ENCODE assay signal across 8 mouse cellular contexts in genomic region chr17:47009016-47009415, GRCm38 (mm10). TPM values are rescaled to one million over a fixed set of nuclear protein-coding genes. Genes with fewer than 3 reads are reported as not detected.
A peak's percentile ranks its signal among the peaks of the same experiment; 100 is the strongest.
DNase-seq lines count a peak whose midpoint lies in the region; ATAC-seq and TF ChIP-seq lines count a peak whose summit lies in the region.

No protein-coding gene starts in this region.

- DNase-seq in lung, embryonic 14.5 days: peak; percentile 47
- no peak for DNase-seq in lung, postnatal 25 days (ENCODE audit: low spot score)
- peak; percentile 44 for DNase-seq in c-Kit-positive CD71-positive TER-119-positive erythroid progenitor cells, embryonic 14.5 days (ENCODE audit: low spot score)
- DNase-seq in heart, postnatal 0 days (ENCODE audit: low spot score): peak; percentile 13
- peak; percentile 80 for DNase-seq in midbrain, embryonic 11.5 days (ENCODE audit: low spot score, missing footprints)
- DNase-seq in adrenal gland, postnatal 14 days: no peak

- WGBS in lung, embryonic 14.5 days: 8% methylated on average over 6 of the region's 6 CpGs
- 3% methylated on average over 6 of the region's 6 CpGs for WGBS in heart, postnatal 0 days
- 28% methylated on average over 6 of the region's 6 CpGs for WGBS in midbrain, embryonic 11.5 days

- peak overlapping the region; percentile 94 for H3K4me3 ChIP-seq in lung, embryonic 14.5 days (ENCODE audit: low read depth, low read length)
- H3K4me3 ChIP-seq in heart, postnatal 0 days (ENCODE audit: low read depth, low read length): peak overlapping the region; percentile 97
- peak overlapping the region; percentile 89 for H3K4me3 ChIP-seq in midbrain, embryonic 11.5 days (ENCODE audit: low read depth, low read length)

- H3K9me3 ChIP-seq in lung, embryonic 14.5 days (ENCODE audit: low read depth, low read length): no peaks in the 10 kb centered on the region
- H3K9me3 ChIP-seq in heart, postnatal 0 days (replicated peaks; ENCODE audit: control insufficient read depth, low read length): no peaks in the 10 kb centered on the region
- H3K9me3 ChIP-seq in midbrain, embryonic 11.5 days (ENCODE audit: control insufficient read depth, low read length): no peaks in the 10 kb centered on the region

- H3K9ac ChIP-seq in lung, embryonic 14.5 days: peak overlapping the region; percentile 93
- peak overlapping the region; percentile 97 for H3K9ac ChIP-seq in heart, postnatal 0 days (replicated peaks; ENCODE audit: low read depth, low read length)
- H3K9ac ChIP-seq in midbrain, embryonic 11.5 days (ENCODE audit: low read length): peak overlapping the region; percentile 94

- H3K4me1 ChIP-seq in lung, embryonic 14.5 days (ENCODE audit: insufficient read depth): peaks cover 8% of the 10 kb centered on the region
- H3K4me1 ChIP-seq in heart, postnatal 0 days (ENCODE audit: control insufficient read depth, insufficient read depth): peaks cover 40% of the 10 kb centered on the region
- H3K4me1 ChIP-seq in midbrain, embryonic 11.5 days (ENCODE audit: control insufficient read depth, insufficient read depth, low read length): peaks cover 10% of the 10 kb centered on the region

- TF ChIP-seq EP300 in heart, postnatal 0 days (IDR thresholded peaks at IDR 0.05; ENCODE audit: low read depth): no peak

- ATAC-seq in lung, embryonic 14.5 days (ENCODE audit: insufficient read depth): no peak
- ATAC-seq in heart, postnatal 0 days (ENCODE audit: insufficient read depth, low read depth): no peak
- no peak for ATAC-seq in midbrain, embryonic 11.5 days (ENCODE audit: low FRiP score)
- ATAC-seq in cerebellum, adult (ENCODE audit: insufficient number of reproducible peaks, low FRiP score, low TSS enrichment): no peak
- ATAC-seq in frontal cortex, adult (ENCODE audit: low TSS enrichment): no peak

- peak overlapping the region; percentile 80 for H3K4me2 ChIP-seq in lung, embryonic 14.5 days
- H3K4me2 ChIP-seq in heart, postnatal 0 days (ENCODE audit: low read depth, low read length): peak overlapping the region; percentile 77
- peak overlapping the region; percentile 81 for H3K4me2 ChIP-seq in midbrain, embryonic 11.5 days

- H3K27me3 ChIP-seq in lung, embryonic 14.5 days (ENCODE audit: insufficient read depth, low read length): no peaks in the 10 kb centered on the region
- H3K27me3 ChIP-seq in heart, postnatal 0 days (ENCODE audit: control insufficient read depth, insufficient read depth, low read length): no peaks in the 10 kb centered on the region
- no peaks in the 10 kb centered on the region for H3K27me3 ChIP-seq in midbrain, embryonic 11.5 days (ENCODE audit: control insufficient read depth, insufficient read depth, low read length)

- TF ChIP-seq CTCF in lung, embryonic 14.5 days (IDR thresholded peaks at IDR 0.05; ENCODE audit: low read depth): no peak
- no peak for TF ChIP-seq CTCF in heart, postnatal 0 days (IDR thresholded peaks at IDR 0.05; ENCODE audit: low read depth)

- peak overlapping the region; percentile 98 for H3K27ac ChIP-seq in lung, embryonic 14.5 days (ENCODE audit: low read depth)
- peak overlapping the region; percentile 100 for H3K27ac ChIP-seq in heart, postnatal 0 days (ENCODE audit: low read depth)
- no peak overlapping the region for H3K27ac ChIP-seq in midbrain, embryonic 11.5 days (ENCODE audit: low read depth, low read length)

- H3K36me3 ChIP-seq in lung, embryonic 14.5 days (ENCODE audit: insufficient read depth): peaks cover 9% of the 10 kb centered on the region; the same call in 1 of the 2 replicates
- H3K36me3 ChIP-seq in heart, postnatal 0 days (replicated peaks; ENCODE audit: control insufficient read depth, insufficient read depth, low read length): peaks cover 7% of the 10 kb centered on the region; the same call in 1 of the 2 replicates
- H3K36me3 ChIP-seq in midbrain, embryonic 11.5 days (ENCODE audit: control insufficient read depth, insufficient read depth, low read length): 0 out of 2 replicates have a peak, but pooled peaks cover 4% of the 10 kb centered on the region

RNA-seq across cellular contexts. Expression of gene Ubr2, which starts 1.3 kb away (rescaled TPM):
- 26.8 and 28.6 TPM in 2 replicates for polyA plus RNA-seq in lung, embryonic 14.5 days (2014; fragmentation: Nextera tagmentation; extraction: Ambion mirVana)
- 33.4 and 37.4 TPM in 2 replicates for total RNA-seq in heart, postnatal 0 days (2014; rRNA removed; ENCODE audit: low replicate concordance)
- polyA plus RNA-seq in heart, postnatal 0 days (2015; fragmentation: Nextera tagmentation; extraction: Ambion mirVana): 10.8 and 11.2 TPM in 2 replicates
- 18.1 and 18.7 TPM in 2 replicates for polyA plus RNA-seq in midbrain, embryonic 11.5 days (2014; fragmentation: Nextera tagmentation; extraction: Ambion mirVana)
- total RNA-seq in adrenal gland, postnatal 14 days (2021): 73.5 and 76.3 TPM in 2 replicates

Comparison
In these comparisons a context has a peak if more than half of its experiments do, and no peak if none do; other contexts are left out.
1. DNase-seq: peak in lung, embryonic 14.5 days (single experiment), c-Kit-positive CD71-positive TER-119-positive erythroid progenitor cells, embryonic 14.5 days (single experiment), heart, postnatal 0 days (single experiment) and midbrain, embryonic 11.5 days (single experiment); none in lung, postnatal 25 days (single experiment) and adrenal gland, postnatal 14 days (single experiment).
2. Peak in every context shown above with its lines, with median percentiles within 50 percentile points of each other: H3K4me2 ChIP-seq, H3K4me3 ChIP-seq and H3K9ac ChIP-seq.